Mouse (Mus musculus) heart, postnatal 25 days (tissue): ENCODE measurements at regions not wholly inside any gene's neighbourhood (a gene's known extent, or its start where the extent isn't known, plus 50 kb on each side); places are given as distances from the start of the nearest gene placed in this dataset.

Source experiments
- DNase-seq: peaks from one replicate; pipeline ENCODE4 v3.0.0; 2022; ENCODE audit warnings: low spot score
- intact Hi-C: fragments of 180-260 bp; cut with DNase I; formaldehyde crosslinking; loops from one replicate; pipeline ENCODE4 v1.15.1; 2025

GRCm38 (mm10) chr10:96841128-96841527, 224.3 kb downstream of the Btg1 start:
- no peak for DNase-seq
- intact Hi-C loops: no loop called here

- intact Hi-C loops: no loop called here
- DNase-seq: no peak
These were observed 225.2 kb downstream of the Btg1 start for GRCm38 (mm10) chr10:96841956-96842355.

GRCm38 (mm10) chr10:96845906-96846305, 229.1 kb downstream of the Btg1 start:
- intact Hi-C loops: no loop called here

GRCm38 (mm10) chr10:96847028-96847427, 230.2 kb downstream of the Btg1 start:
- intact Hi-C loops: no loop called here
- no peak for DNase-seq

More at GRCm38 (mm10) chr10:96845906-96846305, 229.1 kb downstream of the Btg1 start:
- no peak for DNase-seq

GRCm38 (mm10) chr10:96847433-96848165, 230.8 kb downstream of the Btg1 start:
- DNase-seq: no peak
- intact Hi-C loops: no loop called here

GRCm38 (mm10) chr10:96848496-96848895, 231.7 kb downstream of the Btg1 start:
- no peak for DNase-seq
- intact Hi-C loops: no loop called here

- DNase-seq: no peak
- intact Hi-C loops: no loop called here
These were observed 243.6 kb downstream of the Btg1 start for GRCm38 (mm10) chr10:96860366-96860765.

GRCm38 (mm10) chr10:96863230-96863629, 246.4 kb downstream of the Btg1 start:
- intact Hi-C loops: no loop called here
- DNase-seq: no peak

- intact Hi-C loops: no loop called here
- DNase-seq: no peak
These were observed 249.7 kb downstream of the Btg1 start for GRCm38 (mm10) chr10:96866468-96866867.

- DNase-seq: no peak
- intact Hi-C loops: no loop called here
These were observed 254.9 kb downstream of the Btg1 start for GRCm38 (mm10) chr10:96871559-96872160.

GRCm38 (mm10) chr10:96874646-96875045, 257.8 kb downstream of the Btg1 start:
- DNase-seq: no peak
- intact Hi-C loops: no loop called here

GRCm38 (mm10) chr10:96875676-96876075, 258.9 kb downstream of the Btg1 start:
- no peak for DNase-seq
- intact Hi-C loops: no loop called here

GRCm38 (mm10) chr10:96879425-96879824, 262.6 kb downstream of the Btg1 start:
- no peak for DNase-seq
- intact Hi-C loops: no loop called here

- intact Hi-C loops: no loop called here
- DNase-seq: no peak
These were observed 264.0 kb downstream of the Btg1 start for GRCm38 (mm10) chr10:96880771-96881170.

GRCm38 (mm10) chr10:96881212-96881611, 264.4 kb downstream of the Btg1 start:
- intact Hi-C loops: no loop called here
- DNase-seq: no peak

- intact Hi-C loops: loop anchor here (2.0 kb wide), 1 partner anchor 15 kb away; no protein-coding TSS in a partner anchor
- DNase-seq: no peak
These were observed 264.9 kb downstream of the Btg1 start for GRCm38 (mm10) chr10:96881660-96882059.

GRCm38 (mm10) chr10:96901150-96901549, 284.3 kb downstream of the Btg1 start:
- intact Hi-C loops: no loop called here
- no peak for DNase-seq

- no peak for DNase-seq
These were observed 288.4 kb downstream of the Btg1 start for GRCm38 (mm10) chr10:96905098-96905809.

GRCm38 (mm10) chr10:96909661-96910315, 293.0 kb downstream of the Btg1 start:
- DNase-seq: no peak
- intact Hi-C loops: no loop called here

More at GRCm38 (mm10) chr10:96905098-96905809, 288.4 kb downstream of the Btg1 start:
- intact Hi-C loops: no loop called here

- intact Hi-C loops: no loop called here
- no peak for DNase-seq
These were observed 304.4 kb downstream of the Btg1 start for GRCm38 (mm10) chr10:96921181-96921580.
